Mouse (Mus musculus) hindbrain, embryonic 10.5 days (tissue): ENCODE data around the gene Ess2. TPM values are rescaled to one million over a fixed set of nuclear protein-coding genes. Genes with fewer than 3 reads are reported as not detected.

Experiments used
- DNase-seq: peaks from one replicate; pipeline ENCODE4 v3.0.0-alpha.2; 2017; ENCODE audit warnings: low spot score
- H3K27ac ChIP-seq: fragments of 300-500 bp; sonication (generic); 2 replicates; pipeline ENCODE4 v1.5.1; 2016; ENCODE audit warnings: mild to moderate bottlenecking, moderate library complexity
- H3K27me3 ChIP-seq: fragments of 300-500 bp; sonication (generic); 2 replicates; pipeline ENCODE4 v1.6.1; 2016; ENCODE audit warnings: mild to moderate bottlenecking; ENCODE audit not compliant: poor library complexity, insufficient read depth, severe bottlenecking
- H3K36me3 ChIP-seq: fragments of 300-500 bp; sonication (generic); 2 replicates; pipeline ENCODE4 v1.6.1; 2016; ENCODE audit warnings: mild to moderate bottlenecking, moderate library complexity
- H3K4me1 ChIP-seq: fragments of 300-500 bp; sonication (generic); replicated peaks from 2 replicates; pipeline ENCODE4 v1.6.1; 2016; ENCODE audit warnings: mild to moderate bottlenecking
- H3K4me3 ChIP-seq: fragments of 300-500 bp; sonication (generic); 2 replicates; pipeline ENCODE4 v1.5.1; 2016; ENCODE audit warnings: mild to moderate bottlenecking, moderate library complexity
- H3K9me3 ChIP-seq: fragments of 300-500 bp; sonication (generic); 2 replicates; pipeline ENCODE4 v1.6.1; 2016; ENCODE audit warnings: mild to moderate bottlenecking, moderate library complexity
- WGBS: fragments of 180-500 bp; shearing (Covaris S2); methylation state at CpG from one replicate; pipeline ENCODE4 v1.1.7; 2016; 5-methylcytosine and 5-hydroxymethylcytosine counted together
- polyA plus RNA-seq: library from polyadenylated mRNA; unstranded; fragments of >200 nt; fragmentation: Nextera tagmentation; extraction: Ambion mirVana; gene quantifications from 2 replicates; pipeline ENCODE4 v1.2.1, GENCODE M21; 2016

The Ess2 gene
- polyA plus RNA-seq, 1 experiment from 2014 or later = 57.4 TPM

GRCm38 (mm10) chr16:17872995-17873394, 38.2 kb downstream of the Ess2 start:
- H3K27me3 ChIP-seq = no peaks in the 10 kb centered on the region
- peaks cover 77% of the 10 kb centered on the region for H3K36me3 ChIP-seq
- 0 out of 2 replicates have a peak, but pooled peaks cover 4% of the 10 kb centered on the region for H3K4me1 ChIP-seq
- no peak overlapping the region for H3K4me3 ChIP-seq
- H3K27ac ChIP-seq = no peak overlapping the region
- whole genome bisulfite sequencing = 58% methylated on average over 4 of the region's 4 CpGs
- DNase-seq = no peak
- no peaks in the 10 kb centered on the region for H3K9me3 ChIP-seq

GRCm38 (mm10) chr16:17871248-17871647, 39.9 kb downstream of the Ess2 start:
- no peak overlapping the region for H3K4me3 ChIP-seq
- no peak overlapping the region for H3K27ac ChIP-seq
- H3K9me3 ChIP-seq = no peaks in the 10 kb centered on the region
- 89% methylated on average over 5 of the region's 5 CpGs for WGBS
- H3K36me3 ChIP-seq = peaks cover 78% of the 10 kb centered on the region
- no peak for DNase-seq
- H3K4me1 ChIP-seq = 0 out of 2 replicates have a peak, but pooled peaks cover 4% of the 10 kb centered on the region
- no peaks in the 10 kb centered on the region for H3K27me3 ChIP-seq

- DNase-seq = no peak
- H3K4me3 ChIP-seq = no peak overlapping the region
- peaks cover 79% of the 10 kb centered on the region for H3K36me3 ChIP-seq
- H3K9me3 ChIP-seq = no peaks in the 10 kb centered on the region
- no peak overlapping the region for H3K27ac ChIP-seq
- H3K4me1 ChIP-seq = no peaks in the 10 kb centered on the region
- no peaks in the 10 kb centered on the region for H3K27me3 ChIP-seq
- WGBS = 74% methylated on average over 6 of the region's 6 CpGs
Measured at GRCm38 (mm10) chr16:17865770-17866169, 45.4 kb downstream of the Ess2 start.

- Histone ChIP-seq H3K4me3 (no peak overlapping the region), H3K4me1 (no peaks in the 10 kb centered on the region), H3K9me3 (no peaks in the 10 kb centered on the region), H3K36me3 (peaks cover 79% of the 10 kb centered on the region), H3K27ac (no peak overlapping the region), H3K27me3 (no peaks in the 10 kb centered on the region)
- no peak for DNase-seq
- WGBS = 86% methylated on average over 2 of the region's 2 CpGs
Measured at GRCm38 (mm10) chr16:17865293-17865692, 45.9 kb downstream of the Ess2 start.

GRCm38 (mm10) chr16:17858592-17858991, 52.6 kb downstream of the Ess2 start:
- Histone ChIP-seq H3K27ac (no peak overlapping the region), H3K4me3 (no peak overlapping the region), H3K27me3 (no peaks in the 10 kb centered on the region), H3K4me1 (no peaks in the 10 kb centered on the region), H3K9me3 (no peaks in the 10 kb centered on the region), H3K36me3 (peaks cover 84% of the 10 kb centered on the region)
- no peak for DNase-seq

- no peak overlapping the region for H3K4me3 ChIP-seq
- H3K4me1 ChIP-seq = no peaks in the 10 kb centered on the region
- WGBS = 90% methylated on average over 7 of the region's 7 CpGs
- no peak overlapping the region for H3K27ac ChIP-seq
- no peak for DNase-seq
- no peaks in the 10 kb centered on the region for H3K27me3 ChIP-seq
- H3K36me3 ChIP-seq = peaks cover 89% of the 10 kb centered on the region
- no peaks in the 10 kb centered on the region for H3K9me3 ChIP-seq
Measured at GRCm38 (mm10) chr16:17857157-17857556, 54.0 kb downstream of the Ess2 start.

- Histone ChIP-seq H3K36me3 (peaks cover 94% of the 10 kb centered on the region), H3K27ac (no peak overlapping the region), H3K9me3 (no peaks in the 10 kb centered on the region), H3K27me3 (no peaks in the 10 kb centered on the region), H3K4me1 (no peaks in the 10 kb centered on the region), H3K4me3 (no peak overlapping the region)
- no peak for DNase-seq
- WGBS = 94% methylated on average over 2 of the region's 2 CpGs
Measured at GRCm38 (mm10) chr16:17853263-17853662, 57.9 kb downstream of the Ess2 start.

- WGBS = 96% methylated on average over 1 of the region's 1 CpGs
Measured at GRCm38 (mm10) chr16:17851860-17852259, 59.3 kb downstream of the Ess2 start.

GRCm38 (mm10) chr16:17851331-17851730, 59.8 kb downstream of the Ess2 start:
- Histone ChIP-seq H3K4me1 (no peaks in the 10 kb centered on the region), H3K27ac (no peak overlapping the region), H3K36me3 (peaks cover 94% of the 10 kb centered on the region), H3K27me3 (no peaks in the 10 kb centered on the region), H3K9me3 (no peaks in the 10 kb centered on the region), H3K4me3 (no peak overlapping the region)
- WGBS = 98% methylated on average over 5 of the region's 5 CpGs
- DNase-seq = no peak

More at GRCm38 (mm10) chr16:17851860-17852259, 59.3 kb downstream of the Ess2 start:
- Histone ChIP-seq H3K9me3 (no peaks in the 10 kb centered on the region), H3K27ac (no peak overlapping the region), H3K4me1 (no peaks in the 10 kb centered on the region), H3K4me3 (no peak overlapping the region), H3K36me3 (peaks cover 94% of the 10 kb centered on the region), H3K27me3 (no peaks in the 10 kb centered on the region)
- no peak for DNase-seq

Other genes with a start within 250 kb of the Ess2 start
- 46.8 and 54.2 TPM in 2 replicates for gene Med15, start 178.5 kb downstream of the Ess2 start, polyA plus RNA-seq
- gene Klhl22, start 151.7 kb downstream of the Ess2 start, polyA plus RNA-seq = 57.5 TPM in 2 replicates
- 5.4 and 9.6 TPM in 2 replicates for gene Scarf2, start 114.1 kb downstream of the Ess2 start, polyA plus RNA-seq
- 0.22 TPM in 1 of 2 replicates, not detected in the other for gene B830017H08Rik, start 78.2 kb downstream of the Ess2 start, polyA plus RNA-seq
- gene Car15, start 73.0 kb downstream of the Ess2 start, polyA plus RNA-seq = 1.9 and 2.3 TPM in 2 replicates
- gene Gm20518, start 19.7 kb downstream of the Ess2 start, polyA plus RNA-seq = 0.14 and 0.20 TPM in 2 replicates
- gene Tssk1, start 17.1 kb downstream of the Ess2 start, polyA plus RNA-seq = not detected in 2 replicates
- 96.0 and 100 TPM in 2 replicates for gene Dgcr2, start 12.8 kb downstream of the Ess2 start, polyA plus RNA-seq
- gene Tssk2, start 12.7 kb downstream of the Ess2 start, polyA plus RNA-seq = not detected in 2 replicates
- 0.17 TPM in 1 of 2 replicates, not detected in the other for gene Gsc2, start 3.7 kb upstream of the Ess2 start, polyA plus RNA-seq
- gene Slc25a1, start 16.9 kb upstream of the Ess2 start, polyA plus RNA-seq = 115 and 149 TPM in 2 replicates
- gene Vpreb2, start 69.1 kb upstream of the Ess2 start, polyA plus RNA-seq = not detected in 2 replicates
- 153 and 167 TPM in 2 replicates for gene Dgcr6, start 141.5 kb upstream of the Ess2 start, polyA plus RNA-seq
- 9.7 and 13.4 TPM in 2 replicates for gene Prodh, start 178.9 kb upstream of the Ess2 start, polyA plus RNA-seq
- gene Rtn4r, start 216.3 kb upstream of the Ess2 start, polyA plus RNA-seq = 2.1 and 2.8 TPM in 2 replicates